Mouse (Mus musculus): ENCODE measurements at regions not wholly inside any gene's neighbourhood (a gene's known extent, or its start where the extent isn't known, plus 50 kb on each side); places are given as distances from the start of the nearest gene placed in this dataset.

GRCm38 (mm10) chr3:71959441-71959840, 1008.2 kb downstream of the Sis start:
- DNase-seq: peak in 1 of 2 experiments; percentile 7

- no peak for DNase-seq
Measured at GRCm38 (mm10) chr3:71919865-71920264, 1047.8 kb downstream of the Sis start.

DNA sequence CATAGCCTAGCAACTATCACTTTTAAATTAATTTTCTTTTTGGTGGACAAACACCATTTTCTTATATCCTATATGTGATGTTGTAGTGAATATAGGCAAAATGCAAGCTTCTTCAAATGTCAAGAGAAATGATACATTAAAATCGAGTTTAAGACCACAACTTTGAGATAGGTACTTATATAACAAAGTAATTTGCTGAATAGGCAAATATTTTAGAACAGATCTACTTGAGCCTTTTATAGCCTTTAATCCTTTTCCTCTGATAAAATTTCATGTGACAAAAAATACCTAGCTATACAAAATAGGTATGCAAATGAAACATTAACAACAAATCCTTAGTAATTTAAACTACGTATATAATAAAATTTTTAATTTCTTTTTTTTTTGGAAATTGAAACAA, 1053.9 kb downstream of the Sis start:
- no peak for DNase-seq

- no peak for DNase-seq
Measured at GRCm38 (mm10) chr3:71909242-71909641, 1058.4 kb downstream of the Sis start.

DNA sequence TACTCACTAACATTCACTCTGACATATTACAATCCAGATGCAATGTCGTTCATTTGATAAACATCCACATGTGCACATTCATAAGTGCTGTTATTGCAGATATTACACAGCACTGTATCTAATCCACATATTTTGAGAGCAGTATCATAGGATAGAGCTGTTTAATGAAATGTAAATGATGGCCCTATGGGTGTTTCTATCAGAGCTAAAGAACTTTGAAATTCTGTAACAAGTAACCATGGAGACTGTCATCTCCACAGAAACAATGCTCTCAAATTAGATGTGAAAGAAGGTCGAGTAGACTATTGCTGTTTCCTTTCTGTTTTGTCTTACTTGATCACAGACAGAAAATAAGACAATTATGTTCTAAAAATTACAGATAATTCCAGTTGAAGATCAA, 1103.0 kb downstream of the Sis start:
- DNase-seq: no peak

DNA sequence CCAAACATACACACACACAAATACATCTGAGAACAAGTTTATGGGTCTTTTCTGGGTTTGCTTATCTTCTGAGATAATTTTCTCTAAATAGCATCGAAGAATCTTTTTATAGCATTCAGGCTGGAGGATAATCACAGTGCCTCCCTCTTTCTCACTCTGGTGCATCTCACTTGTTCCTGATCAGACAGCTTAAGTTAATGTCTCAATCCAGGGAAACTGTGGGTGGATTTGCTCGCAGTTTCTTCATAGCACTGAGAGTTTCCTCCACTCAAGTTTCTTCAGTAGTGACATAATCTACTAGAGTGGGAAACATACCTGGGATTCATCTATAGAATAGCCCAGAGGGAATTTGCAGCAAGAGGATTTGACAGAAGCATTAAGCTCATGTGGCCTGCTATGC, 1131.6 kb downstream of the Sis start:
- no peak for DNase-seq
